Mouse (Mus musculus) left cerebral cortex, postnatal 14 days (tissue): ENCODE results near the gene Gnai1. TPM values are rescaled to one million over a fixed set of nuclear protein-coding genes. Genes with fewer than 3 reads are reported as not detected.
A peak's percentile ranks its signal among the peaks of the same experiment; 100 is the strongest.
"Not testable (repeated sequence)": the region's sequence is repeated elsewhere in the genome, so short reads cannot be mapped to it uniquely, and the experiment has no call there.

Source experiments
- DNase-seq, 2 experiments: peaks; one replicate each; pipeline ENCODE4 v3.0.0; 2021 to 2022; ENCODE audit warnings: low spot score in 2 of 2, mixed read lengths in 1 of 2
- intact Hi-C: fragments of 180-260 bp; cut with DNase I; formaldehyde crosslinking; loops from one replicate; pipeline ENCODE4 v1.15.1; 2025
- long read RNA-seq, 2 experiments: library from polyadenylated mRNA; stranded (forward); transcript quantifications; one replicate each; pipeline ENCODE4 v2.0.0; 2021
- total RNA-seq, 2 experiments: library from RNA; stranded (reverse); gene quantifications; 2 replicates each; pipeline ENCODE4 v1.2.3; 2021

Gnai1 gene
- total RNA-seq: 100 to 1,000 TPM; 198 to 202 TPM
- long read RNA-seq, experiment 1, transcript Gnai1-201 (8 exons, 3,135 nt): major isoform, 390 of 421 reads
- long read RNA-seq, experiment 1, partial matches to known transcripts: 17 of 421 reads
- long read RNA-seq, experiment 1, other reads (novel, unspliced or antisense): 14 of 421 reads
- long read RNA-seq, experiment 2, transcript Gnai1-201 (8 exons, 3,135 nt): major isoform, 326 of 346 reads
- long read RNA-seq, experiment 2, partial matches to known transcripts: 14 of 346 reads
- long read RNA-seq, experiment 2, other reads (novel, unspliced or antisense): 6 of 346 reads

- intact Hi-C loops: no loop called here
- DNase-seq: peak; percentile 73 to 76
Observed at GRCm38 (mm10) chr5:18360281-18360819, at the start of gene Gnai1. TSS of gene Gnai1 (minus strand) at chr5:18360355.

- DNase-seq: no peak
- intact Hi-C loops: no loop called here
Observed at GRCm38 (mm10) chr5:18367864-18368263, 7.7 kb upstream of the Gnai1 start.

GRCm38 (mm10) chr5:18365460-18365859 lies 5.3 kb upstream of the Gnai1 start:
- no peak for DNase-seq
- intact Hi-C loops: no loop called here

- intact Hi-C loops: no loop called here
- DNase-seq: no peak
Observed at GRCm38 (mm10) chr5:18360956-18361355, 801 bp upstream of the Gnai1 start.

GRCm38 (mm10) chr5:18359376-18360280 lies 527 bp downstream of the Gnai1 start:
- DNase-seq: peak; percentile 38 to 51
- intact Hi-C loops: loop anchor here (2.0 to 5.0 kb wide), 2 partner anchors 88 to 271 kb away; no protein-coding TSS in a partner anchor

GRCm38 (mm10) chr5:18358778-18359177 lies 1.4 kb downstream of the Gnai1 start:
- DNase-seq: no peak
- intact Hi-C loops: loop anchor here (2.0 to 5.0 kb wide), 2 partner anchors 89 to 270 kb away; no protein-coding TSS in a partner anchor

- DNase-seq: peak; percentile 25 to 41
- intact Hi-C loops: loop anchor here (2.0 to 5.0 kb wide), 2 partner anchors 89 to 269 kb away; no protein-coding TSS in a partner anchor
Observed at GRCm38 (mm10) chr5:18358191-18358590, 2.0 kb downstream of the Gnai1 start.

- intact Hi-C loops: no loop called here
- no peak for DNase-seq
Observed at GRCm38 (mm10) chr5:18347297-18347696, 12.9 kb downstream of the Gnai1 start.

GRCm38 (mm10) chr5:18343455-18344142 lies 16.6 kb downstream of the Gnai1 start:
- intact Hi-C loops: no loop called here
- DNase-seq: no peak

GRCm38 (mm10) chr5:18342765-18343454 lies 17.2 kb downstream of the Gnai1 start:
- DNase-seq: no peak

GRCm38 (mm10) chr5:18341876-18342275 lies 18.3 kb downstream of the Gnai1 start:
- DNase-seq, intact Hi-C loops: not testable (repeated sequence)

More at GRCm38 (mm10) chr5:18342765-18343454, 17.2 kb downstream of the Gnai1 start:
- intact Hi-C loops: no loop called here

GRCm38 (mm10) chr5:18332256-18332655 lies 27.9 kb downstream of the Gnai1 start:
- intact Hi-C loops: no loop called here
- no peak for DNase-seq

- intact Hi-C loops: no loop called here
- no peak for DNase-seq
Observed at GRCm38 (mm10) chr5:18330726-18331125, 29.4 kb downstream of the Gnai1 start.

GRCm38 (mm10) chr5:18326159-18326558 lies 34.0 kb downstream of the Gnai1 start:
- intact Hi-C loops: no loop called here
- DNase-seq: peak in 1 of 2 experiments; percentile 7

GRCm38 (mm10) chr5:18323534-18323933 lies 36.6 kb downstream of the Gnai1 start:
- intact Hi-C loops: no loop called here
- DNase-seq: no peak

GRCm38 (mm10) chr5:18321661-18322060 lies 38.5 kb downstream of the Gnai1 start:
- DNase-seq: no peak

GRCm38 (mm10) chr5:18318846-18319245 lies 41.3 kb downstream of the Gnai1 start:
- DNase-seq: no peak
- intact Hi-C loops: no loop called here

More at GRCm38 (mm10) chr5:18321661-18322060, 38.5 kb downstream of the Gnai1 start:
- intact Hi-C loops: no loop called here

GRCm38 (mm10) chr5:18307229-18307804 lies 52.8 kb downstream of the Gnai1 start:
- DNase-seq: peak in 1 of 2 experiments; percentile 17

More at GRCm38 (mm10) chr5:18307229-18307804, 52.8 kb downstream of the Gnai1 start:
- intact Hi-C loops: no loop called here
